Mouse (Mus musculus): Measurements from ENCODE around the gene Erbin. TPM values are rescaled to one million over a fixed set of nuclear protein-coding genes. Genes with fewer than 3 reads are reported as not detected.

Gene Erbin
- polyA plus RNA-seq, 1 experiment from 2014 or later = 12.9 TPM

DNA sequence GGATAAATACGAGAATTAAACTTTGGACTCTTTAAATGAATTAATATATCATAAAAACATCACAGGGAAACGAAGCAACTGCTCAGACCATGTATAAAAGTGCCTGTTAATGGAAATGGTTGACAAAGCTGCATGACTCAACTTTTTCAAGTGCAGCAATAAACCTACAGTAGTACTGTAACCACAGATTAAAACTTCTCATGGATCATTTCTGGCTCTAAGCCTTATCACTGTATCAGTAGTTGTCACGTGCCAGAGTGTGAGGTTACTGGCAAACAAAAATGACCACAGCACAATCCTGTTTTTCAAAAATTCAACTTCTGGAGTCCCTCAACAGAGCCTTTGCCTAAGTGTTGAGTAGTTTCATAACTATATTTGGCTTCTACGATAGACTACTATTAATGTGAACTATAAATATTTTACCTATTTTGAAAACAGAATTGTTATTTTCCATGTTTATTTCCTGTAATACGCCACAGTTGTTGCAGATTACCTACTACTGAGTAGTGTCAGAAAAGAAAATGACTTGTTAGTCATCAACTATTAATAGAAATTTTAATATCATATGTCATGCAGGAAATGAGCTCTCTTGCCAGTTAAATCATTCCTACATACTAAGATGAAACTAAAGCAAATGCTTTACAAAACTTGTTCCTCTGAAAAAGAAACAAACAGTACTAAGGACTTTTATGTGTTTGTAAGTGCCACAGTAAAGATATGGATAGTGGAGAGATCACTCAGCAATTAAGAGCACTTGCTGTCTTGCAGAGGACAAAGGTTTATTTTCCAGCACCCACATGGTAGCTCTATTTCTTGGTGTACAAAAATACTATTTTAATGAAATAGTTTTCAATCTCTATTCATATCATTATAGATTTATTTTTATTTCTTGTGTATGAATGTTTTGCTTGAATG lies 78.8 kb downstream of the Erbin start:
- peak; percentile 74 for ATAC-seq
- H3K27me3 ChIP-seq (replicated peaks; ENCODE audit: control insufficient read depth, insufficient read depth, low read length) = no peaks in the 10 kb centered on the region
- no peak overlapping the region for H3K9ac ChIP-seq (ENCODE audit: low read depth, low read length)
- 84% methylated on average over 5 of the region's 5 CpGs for WGBS
- no peaks in the 10 kb centered on the region for H3K4me1 ChIP-seq (ENCODE audit: control insufficient read depth, insufficient read depth, low read length)
- no peak overlapping the region for H3K27ac ChIP-seq (ENCODE audit: low read length)
- no peak overlapping the region for H3K4me2 ChIP-seq (ENCODE audit: low read depth, low read length)
- no peaks in the 10 kb centered on the region for H3K9me3 ChIP-seq (ENCODE audit: control insufficient read depth, low read length)
- peaks cover 14% of the 10 kb centered on the region for H3K36me3 ChIP-seq (ENCODE audit: control insufficient read depth, insufficient read depth, low read length)
- H3K4me3 ChIP-seq (ENCODE audit: low read length) = no peak overlapping the region

- no peaks in the 10 kb centered on the region for H3K27me3 ChIP-seq (replicated peaks; ENCODE audit: control insufficient read depth, insufficient read depth, low read length)
- H3K4me3 ChIP-seq (ENCODE audit: low read length) = no peak overlapping the region
- no peak overlapping the region for H3K9ac ChIP-seq (ENCODE audit: low read depth, low read length)
- H3K9me3 ChIP-seq (ENCODE audit: control insufficient read depth, low read length) = no peaks in the 10 kb centered on the region
- ATAC-seq = peak; percentile 65
- H3K4me2 ChIP-seq (ENCODE audit: low read depth, low read length) = no peak overlapping the region
- WGBS = 86% methylated on average over 2 of the region's 2 CpGs
- H3K4me1 ChIP-seq (ENCODE audit: control insufficient read depth, insufficient read depth, low read length) = no peaks in the 10 kb centered on the region
- no peak overlapping the region for H3K27ac ChIP-seq (ENCODE audit: low read length)
- H3K36me3 ChIP-seq (ENCODE audit: control insufficient read depth, insufficient read depth, low read length) = peaks cover 22% of the 10 kb centered on the region
Measured at GRCm38 (mm10) chr13:103838619-103839018, 81.7 kb downstream of the Erbin start.

DNA sequence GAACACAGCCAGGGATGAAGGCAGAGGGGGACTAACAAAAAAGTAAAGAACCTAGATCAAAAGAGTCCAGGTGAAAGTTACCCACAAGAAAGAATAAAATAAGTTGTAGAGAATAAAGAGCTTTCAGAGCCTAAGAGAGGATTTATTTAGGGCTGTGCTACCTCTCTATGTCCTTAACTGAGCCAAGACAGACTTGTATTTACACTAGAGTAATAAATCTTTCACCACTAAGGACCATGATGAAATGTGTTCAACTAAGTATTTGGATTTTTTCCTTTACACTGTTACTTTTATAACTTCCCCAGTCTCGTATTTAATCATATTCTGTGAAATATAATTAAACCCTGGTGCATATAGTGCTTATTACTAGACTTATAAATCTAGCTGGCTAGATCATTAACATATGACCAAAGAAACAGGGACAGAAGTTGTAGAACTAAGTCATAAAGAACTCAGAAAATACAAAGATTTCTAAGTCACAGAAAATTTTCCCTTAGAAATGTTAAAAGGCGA lies 90.6 kb downstream of the Erbin start:
- no peak overlapping the region for H3K4me2 ChIP-seq (ENCODE audit: low read depth, low read length)
- no peak overlapping the region for H3K9ac ChIP-seq (ENCODE audit: low read depth, low read length)
- 63% methylated on average over 2 of the region's 2 CpGs for WGBS
- no peak overlapping the region for H3K27ac ChIP-seq (ENCODE audit: low read length)
- H3K36me3 ChIP-seq (ENCODE audit: control insufficient read depth, insufficient read depth, low read length) = peaks cover 14% of the 10 kb centered on the region
- H3K27me3 ChIP-seq (replicated peaks; ENCODE audit: control insufficient read depth, insufficient read depth, low read length) = no peaks in the 10 kb centered on the region
- no peak overlapping the region for H3K4me3 ChIP-seq (ENCODE audit: low read length)
- no peak for ATAC-seq
- no peaks in the 10 kb centered on the region for H3K9me3 ChIP-seq (ENCODE audit: control insufficient read depth, low read length)
- no peaks in the 10 kb centered on the region for H3K4me1 ChIP-seq (ENCODE audit: control insufficient read depth, insufficient read depth, low read length)

- no peak for ATAC-seq
- Histone ChIP-seq H3K27ac (ENCODE audit: low read length) (no peak overlapping the region), H3K4me3 (ENCODE audit: low read length) (no peak overlapping the region), H3K27me3 (replicated peaks; ENCODE audit: control insufficient read depth, insufficient read depth, low read length) (no peaks in the 10 kb centered on the region), H3K36me3 (ENCODE audit: control insufficient read depth, insufficient read depth, low read length) (peaks cover 3% of the 10 kb centered on the region; the same call in 1 of the 2 replicates), H3K4me1 (ENCODE audit: control insufficient read depth, insufficient read depth, low read length) (no peaks in the 10 kb centered on the region), H3K9me3 (ENCODE audit: control insufficient read depth, low read length) (no peaks in the 10 kb centered on the region), H3K9ac (ENCODE audit: low read depth, low read length) (no peak overlapping the region), H3K4me2 (ENCODE audit: low read depth, low read length) (no peak overlapping the region)
- WGBS = 94% methylated on average over 1 of the region's 1 CpGs
Measured at GRCm38 (mm10) chr13:103822270-103822669, 98.0 kb downstream of the Erbin start.

GRCm38 (mm10) chr13:103819377-103819776 lies 100.9 kb downstream of the Erbin start:
- Histone ChIP-seq H3K9me3 (ENCODE audit: control insufficient read depth, low read length) (no peaks in the 10 kb centered on the region), H3K4me1 (ENCODE audit: control insufficient read depth, insufficient read depth, low read length) (no peaks in the 10 kb centered on the region), H3K27ac (ENCODE audit: low read length) (no peak overlapping the region), H3K27me3 (replicated peaks; ENCODE audit: control insufficient read depth, insufficient read depth, low read length) (no peaks in the 10 kb centered on the region), H3K4me3 (ENCODE audit: low read length) (no peak overlapping the region), H3K4me2 (ENCODE audit: low read depth, low read length) (no peak overlapping the region), H3K36me3 (ENCODE audit: control insufficient read depth, insufficient read depth, low read length) (no peaks in the 10 kb centered on the region), H3K9ac (ENCODE audit: low read depth, low read length) (no peak overlapping the region)
- ATAC-seq = no peak
- 74% methylated on average over 5 of the region's 5 CpGs for WGBS

DNA sequence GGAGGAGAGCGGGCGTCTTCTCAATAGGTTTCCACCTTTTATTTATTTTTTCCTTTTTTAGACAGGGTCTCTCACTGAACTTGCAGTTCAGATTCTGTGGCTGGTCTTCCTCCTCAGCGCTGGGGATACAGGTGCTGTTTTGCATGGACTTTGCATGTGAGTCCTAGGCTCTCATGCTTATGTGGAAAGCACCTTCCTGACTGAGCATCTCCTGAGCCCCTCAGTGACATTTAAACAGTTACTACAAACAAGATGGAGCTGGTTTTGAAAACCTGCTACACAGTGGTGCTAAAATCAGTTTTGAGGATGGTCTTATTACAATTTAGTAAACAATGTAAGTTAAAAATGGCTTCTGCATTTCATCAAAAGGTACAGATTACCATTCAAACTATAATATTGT lies 102.4 kb downstream of the Erbin start:
- Histone ChIP-seq H3K4me1 (ENCODE audit: control insufficient read depth, insufficient read depth, low read length) (no peaks in the 10 kb centered on the region), H3K27me3 (replicated peaks; ENCODE audit: control insufficient read depth, insufficient read depth, low read length) (no peaks in the 10 kb centered on the region), H3K27ac (ENCODE audit: low read length) (no peak overlapping the region), H3K9ac (ENCODE audit: low read depth, low read length) (no peak overlapping the region), H3K36me3 (ENCODE audit: control insufficient read depth, insufficient read depth, low read length) (no peaks in the 10 kb centered on the region), H3K4me3 (ENCODE audit: low read length) (no peak overlapping the region), H3K4me2 (ENCODE audit: low read depth, low read length) (no peak overlapping the region), H3K9me3 (ENCODE audit: control insufficient read depth, low read length) (no peaks in the 10 kb centered on the region)
- ATAC-seq = no peak
- 94% methylated on average over 3 of the region's 3 CpGs for WGBS

DNA sequence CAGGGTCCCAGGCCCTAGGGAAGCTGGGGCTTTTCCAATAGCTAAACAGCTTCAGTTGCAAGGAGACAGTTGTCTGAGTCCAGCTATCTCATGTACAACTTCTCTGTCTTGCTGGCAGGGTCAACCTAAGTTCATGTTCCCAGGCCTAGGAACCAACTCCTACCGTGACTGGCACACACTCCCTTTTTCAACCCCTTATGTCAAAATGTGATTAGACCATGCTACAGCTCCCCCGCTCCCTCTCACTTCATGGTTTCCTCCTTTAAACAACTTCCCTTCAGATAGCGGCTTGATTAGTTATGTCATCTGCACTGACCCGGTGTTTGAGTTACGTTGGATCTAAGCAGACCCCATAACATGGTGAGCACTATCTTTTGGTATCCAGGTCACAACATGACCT lies 112.8 kb downstream of the Erbin start:
- WGBS = 60% methylated on average over 5 of the region's 5 CpGs
- no peak for ATAC-seq
- H3K27me3 ChIP-seq (replicated peaks; ENCODE audit: control insufficient read depth, insufficient read depth, low read length) = no peaks in the 10 kb centered on the region
- no peaks in the 10 kb centered on the region for H3K4me1 ChIP-seq (ENCODE audit: control insufficient read depth, insufficient read depth, low read length)
- H3K4me2 ChIP-seq (ENCODE audit: low read depth, low read length) = no peak overlapping the region
- H3K27ac ChIP-seq (ENCODE audit: low read length) = no peak overlapping the region
- no peak overlapping the region for H3K4me3 ChIP-seq (ENCODE audit: low read length)
- H3K9me3 ChIP-seq (ENCODE audit: control insufficient read depth, low read length) = no peaks in the 10 kb centered on the region
- H3K36me3 ChIP-seq (ENCODE audit: control insufficient read depth, insufficient read depth, low read length) = no peaks in the 10 kb centered on the region
- H3K9ac ChIP-seq (ENCODE audit: low read depth, low read length) = no peak overlapping the region

GRCm38 (mm10) chr13:103806210-103806851 lies 114.0 kb downstream of the Erbin start:
- Histone ChIP-seq H3K9me3 (ENCODE audit: control insufficient read depth, low read length) (no peaks in the 10 kb centered on the region), H3K27ac (ENCODE audit: low read length) (no peak overlapping the region), H3K36me3 (ENCODE audit: control insufficient read depth, insufficient read depth, low read length) (no peaks in the 10 kb centered on the region), H3K27me3 (replicated peaks; ENCODE audit: control insufficient read depth, insufficient read depth, low read length) (no peaks in the 10 kb centered on the region), H3K4me2 (ENCODE audit: low read depth, low read length) (no peak overlapping the region), H3K4me3 (ENCODE audit: low read length) (no peak overlapping the region), H3K4me1 (ENCODE audit: control insufficient read depth, insufficient read depth, low read length) (no peaks in the 10 kb centered on the region), H3K9ac (ENCODE audit: low read depth, low read length) (no peak overlapping the region)
- 58% methylated on average over 6 of the region's 6 CpGs for WGBS
- ATAC-seq = no peak

DNA sequence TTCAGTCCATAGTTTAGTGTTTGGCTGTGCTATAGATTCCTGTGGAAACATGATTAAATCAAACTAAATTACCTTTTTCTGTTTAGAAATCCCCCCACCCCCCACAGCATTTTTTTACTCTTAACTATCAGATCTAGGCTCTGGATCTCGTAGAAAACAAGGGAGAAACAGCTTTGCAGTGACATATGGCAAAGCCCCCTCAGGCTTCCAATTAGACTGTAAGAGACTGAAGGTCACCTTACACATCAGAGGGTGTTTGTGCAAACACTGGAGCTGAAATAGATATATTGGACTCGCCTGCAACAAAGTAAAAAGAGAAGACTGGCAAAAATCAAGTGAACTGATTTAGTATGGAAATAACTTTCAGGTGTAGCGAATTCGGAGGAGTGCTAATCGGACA lies 116.6 kb downstream of the Erbin start:
- no peak for ATAC-seq
- no peaks in the 10 kb centered on the region for H3K36me3 ChIP-seq (ENCODE audit: control insufficient read depth, insufficient read depth, low read length)
- no peak overlapping the region for H3K27ac ChIP-seq (ENCODE audit: low read length)
- no peaks in the 10 kb centered on the region for H3K27me3 ChIP-seq (replicated peaks; ENCODE audit: control insufficient read depth, insufficient read depth, low read length)
- no peaks in the 10 kb centered on the region for H3K9me3 ChIP-seq (ENCODE audit: control insufficient read depth, low read length)
- H3K4me3 ChIP-seq (ENCODE audit: low read length) = no peak overlapping the region
- H3K4me1 ChIP-seq (ENCODE audit: control insufficient read depth, insufficient read depth, low read length) = no peaks in the 10 kb centered on the region
- WGBS = 76% methylated on average over 5 of the region's 5 CpGs
- no peak overlapping the region for H3K9ac ChIP-seq (ENCODE audit: low read depth, low read length)
- no peak overlapping the region for H3K4me2 ChIP-seq (ENCODE audit: low read depth, low read length)
